Mouse (Mus musculus): ENCODE results near the gene Bzw1.
"Not testable (repeated sequence)": the region's sequence is repeated elsewhere in the genome, so short reads cannot be mapped to it uniquely, and the experiment has no call there.

Gene Bzw1

GRCm38 (mm10) chr1:58392652-58393283, at the start of gene Bzw1:
Gene Bzw1 (plus strand): TSS chr1:58392898.
- DNase-seq (ENCODE audit: low spot score in 2 of 2), result peak; percentile 92 to 95

GRCm38 (mm10) chr1:58343861-58344260, 48.8 kb upstream of the Bzw1 start:
- DNase-seq (ENCODE audit: low spot score in 2 of 2), result no peak

- no peak for DNase-seq (ENCODE audit: low spot score in 2 of 2)
Measured at GRCm38 (mm10) chr1:58344570-58344969, 48.1 kb upstream of the Bzw1 start.

- no peak for DNase-seq (ENCODE audit: low spot score in 2 of 2)
Measured at GRCm38 (mm10) chr1:58346159-58346558, 46.5 kb upstream of the Bzw1 start.

- DNase-seq (ENCODE audit: low spot score in 2 of 2), result no peak
Measured at GRCm38 (mm10) chr1:58348712-58349111, 44.0 kb upstream of the Bzw1 start.

- DNase-seq (ENCODE audit: low spot score in 2 of 2), result no peak
Measured at GRCm38 (mm10) chr1:58353238-58353893, 39.3 kb upstream of the Bzw1 start.

GRCm38 (mm10) chr1:58358958-58359901, 33.5 kb upstream of the Bzw1 start:
- DNase-seq (ENCODE audit: low spot score in 2 of 2), result no peak

GRCm38 (mm10) chr1:58362296-58362695, 30.4 kb upstream of the Bzw1 start:
- DNase-seq (ENCODE audit: low spot score in 2 of 2), result no peak

- no peak for DNase-seq (ENCODE audit: low spot score in 2 of 2)
Measured at GRCm38 (mm10) chr1:58364551-58364950, 28.1 kb upstream of the Bzw1 start.

- DNase-seq (ENCODE audit: low spot score in 2 of 2), result no peak
Measured at GRCm38 (mm10) chr1:58365829-58366228, 26.9 kb upstream of the Bzw1 start.

- no peak for DNase-seq (ENCODE audit: low spot score in 2 of 2)
Measured at GRCm38 (mm10) chr1:58366737-58367471, 25.8 kb upstream of the Bzw1 start.

- no peak for DNase-seq (ENCODE audit: low spot score in 2 of 2)
Measured at GRCm38 (mm10) chr1:58369716-58370115, 23.0 kb upstream of the Bzw1 start.

GRCm38 (mm10) chr1:58374266-58374665, 18.4 kb upstream of the Bzw1 start:
- DNase-seq (ENCODE audit: low spot score in 2 of 2), result not testable (repeated sequence)

- no peak for DNase-seq (ENCODE audit: low spot score in 2 of 2)
Measured at GRCm38 (mm10) chr1:58375574-58376147, 17.0 kb upstream of the Bzw1 start.

GRCm38 (mm10) chr1:58382586-58383281, 10.0 kb upstream of the Bzw1 start:
- no peak for DNase-seq (ENCODE audit: low spot score in 2 of 2)

GRCm38 (mm10) chr1:58391421-58392267, 1.1 kb upstream of the Bzw1 start:
- no peak for DNase-seq (ENCODE audit: low spot score in 2 of 2)

- no peak for DNase-seq (ENCODE audit: low spot score in 2 of 2)
Measured at GRCm38 (mm10) chr1:58392268-58392651, 438 bp upstream of the Bzw1 start.

- DNase-seq (ENCODE audit: low spot score in 2 of 2), result peak; percentile 57 to 73
Measured at GRCm38 (mm10) chr1:58393284-58394195, 842 bp downstream of the Bzw1 start.

- DNase-seq (ENCODE audit: low spot score in 2 of 2), result no peak
Measured at GRCm38 (mm10) chr1:58395341-58395740, 2.6 kb downstream of the Bzw1 start.
